Mouse (Mus musculus): Measurements from ENCODE around the gene Il10rb. TPM values are rescaled to one million over a fixed set of nuclear protein-coding genes. Genes with fewer than 3 reads are reported as not detected.
A peak's percentile ranks its signal among the peaks of the same experiment; 100 is the strongest.

The Il10rb gene
- 100 to 1,000 TPM in 1 of 2 experiments, 10 to 100 TPM in 1; 98.2 to 122 TPM for total RNA-seq (2021)
- polyA plus RNA-seq (2012; rRNA removed): 136 and 182 TPM in 2 replicates
- long read RNA-seq, transcript Il10rb-201 (7 exons, 1,850 nt): major isoform, 117 of 141 reads
- long read RNA-seq, partial matches to known transcripts: 2 of 141 reads
- long read RNA-seq, other reads (novel, unspliced or antisense): 21 of 141 reads

DNA sequence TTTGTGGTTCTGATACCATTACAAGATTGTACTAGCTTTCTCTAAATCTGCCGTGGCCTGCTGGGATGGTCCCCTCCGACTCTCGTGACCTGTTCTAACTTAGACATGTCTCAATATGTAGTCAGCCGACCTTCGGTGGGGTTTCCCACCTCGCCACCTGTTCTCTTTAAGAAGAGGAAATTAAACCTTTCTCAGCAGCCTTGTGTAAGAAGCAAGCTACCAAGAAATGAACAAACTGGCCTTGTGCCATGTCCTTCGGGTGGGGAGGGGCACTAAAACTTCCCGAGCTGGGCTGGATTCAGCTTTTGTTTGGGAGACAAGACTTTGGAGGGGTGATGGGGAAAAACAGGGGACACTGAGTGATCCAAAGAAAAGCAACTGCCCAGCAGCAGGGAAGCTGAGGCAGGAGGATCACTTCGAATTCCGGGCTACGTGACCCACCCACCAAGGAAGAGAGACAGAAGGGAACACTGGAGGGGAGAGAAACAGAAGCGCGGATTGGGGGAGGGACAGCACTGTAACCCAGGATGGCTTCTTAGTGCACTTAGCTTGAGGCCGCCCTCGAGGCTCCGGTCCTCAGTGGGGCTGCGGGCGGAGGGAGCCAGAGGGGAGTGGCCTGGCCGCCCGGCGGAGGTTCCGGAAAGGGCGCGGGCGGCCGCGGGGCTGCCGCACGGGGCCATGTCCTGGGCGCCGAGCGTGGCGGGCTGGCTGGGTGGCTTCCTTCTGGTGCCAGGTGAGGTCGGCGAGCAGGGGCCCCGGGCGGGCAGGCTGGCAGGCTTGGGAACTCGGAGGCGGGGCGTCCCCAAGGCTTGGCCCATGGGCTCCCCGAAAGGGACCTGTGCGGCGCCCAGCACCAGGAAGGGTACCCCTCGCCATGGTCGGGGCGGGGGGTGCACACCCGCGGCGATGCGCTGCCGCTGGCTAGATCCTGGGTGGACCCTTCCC, at the start of gene Il10rb:
Il10rb (plus strand) TSS at position 525 of the 945 bp plus-strand sequence.
- 1% methylated on average over 49 of the region's 51 CpGs for WGBS
- TF ChIP-seq EP300 (IDR thresholded peaks at IDR 0.05; ENCODE audit: insufficient read depth, low read depth, low read length): peak; percentile 36; the same call in 1 of the 2 replicates
- TF ChIP-seq POLR2A (IDR thresholded peaks at IDR 0.05; ENCODE audit: insufficient read depth, low read depth, low read length): peak; percentile 68
- 0 out of 2 replicates have a peak, but pooled peaks have one; percentile 1 for TF ChIP-seq CTCF (IDR thresholded peaks at IDR 0.05)
- H3K4me1 ChIP-seq (ENCODE audit: control insufficient read depth, insufficient read depth, low read length): peaks cover 14% of the 10 kb centered on the region
- peak within 1 kb of the TSS; percentile 94 for H3K9ac ChIP-seq (ENCODE audit: low read depth, low read length)
- peak; percentile 89 to 92 for DNase-seq
- no peaks in the 10 kb centered on the region for H3K79me2 ChIP-seq (replicated peaks; ENCODE audit: control insufficient read depth, insufficient read depth, low read length)
- H3K27ac ChIP-seq: peak within 1 kb of the TSS; percentile 99
- intact Hi-C loops (cut with DNase I): loop anchor here (2.0 to 5.0 kb wide), 4 partner anchors 35 to 79 kb away; partner anchors contain the start of gene Ifnar1
- peaks cover 31% of the 10 kb centered on the region for H3K36me3 ChIP-seq (ENCODE audit: control insufficient read depth, insufficient read depth, low read length)
- H3K27me3 ChIP-seq (ENCODE audit: control insufficient read depth, insufficient read depth, low read length): no peaks in the 10 kb centered on the region
- peak within 1 kb of the TSS; percentile 63 for H3K4me3 ChIP-seq

DNA sequence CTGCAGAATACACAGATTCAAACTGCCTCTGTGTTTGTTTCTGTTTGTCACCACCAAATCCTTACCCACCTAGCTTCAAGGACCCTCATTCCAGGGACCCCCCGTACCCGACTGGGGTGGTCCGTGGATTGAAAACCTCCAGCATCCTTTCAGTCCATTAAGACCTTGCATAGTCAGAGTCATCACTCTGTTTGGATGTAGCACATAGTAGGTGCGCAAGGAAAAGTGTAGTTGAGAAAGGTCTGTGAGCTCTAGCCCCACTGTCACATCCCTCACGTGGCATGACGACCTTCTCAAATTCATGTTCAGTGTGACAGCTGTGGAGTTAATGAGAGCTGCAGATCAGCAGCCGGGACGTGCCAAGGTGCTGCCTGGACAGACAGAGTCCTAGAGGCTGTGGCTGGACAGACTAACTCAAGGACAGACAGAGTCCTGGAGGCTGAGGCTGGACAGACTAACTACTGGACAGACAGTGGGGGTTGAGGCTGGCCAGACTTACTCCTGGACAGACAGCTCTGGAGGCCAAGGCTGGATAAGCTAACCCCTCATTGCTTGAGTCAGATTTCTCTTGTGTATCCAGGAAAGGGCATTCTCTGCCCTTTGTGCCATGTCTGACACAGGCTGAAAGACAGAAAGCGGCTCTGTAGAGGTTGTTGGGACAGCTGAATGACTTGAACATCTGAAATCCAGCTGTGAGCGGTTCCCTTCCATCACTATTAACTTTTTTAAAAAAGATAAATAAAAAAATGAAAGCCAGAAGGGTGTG, 49.0 kb upstream of the Il10rb start:
- H3K4me1 ChIP-seq (ENCODE audit: control insufficient read depth, insufficient read depth, low read length): peaks cover under 1% of the 10 kb centered on the region
- WGBS: 72% methylated on average over 10 of the region's 10 CpGs
- H3K9ac ChIP-seq (ENCODE audit: low read depth, low read length): no peak overlapping the region
- TF ChIP-seq POLR2A (IDR thresholded peaks at IDR 0.05; ENCODE audit: insufficient read depth, low read depth, low read length): no peak
- TF ChIP-seq CTCF (IDR thresholded peaks at IDR 0.05): no peak
- TF ChIP-seq EP300 (IDR thresholded peaks at IDR 0.05; ENCODE audit: insufficient read depth, low read depth, low read length): no peak
- H3K36me3 ChIP-seq (ENCODE audit: control insufficient read depth, insufficient read depth, low read length): no peaks in the 10 kb centered on the region
- intact Hi-C loops (cut with DNase I): loop anchor here (5.0 kb wide), 1 partner anchor 155 kb away; no protein-coding TSS in a partner anchor
- DNase-seq: no peak
- H3K27ac ChIP-seq: no peak overlapping the region
- no peaks in the 10 kb centered on the region for H3K79me2 ChIP-seq (replicated peaks; ENCODE audit: control insufficient read depth, insufficient read depth, low read length)
- H3K4me3 ChIP-seq: no peak overlapping the region
- no peaks in the 10 kb centered on the region for H3K27me3 ChIP-seq (ENCODE audit: control insufficient read depth, insufficient read depth, low read length)

DNA sequence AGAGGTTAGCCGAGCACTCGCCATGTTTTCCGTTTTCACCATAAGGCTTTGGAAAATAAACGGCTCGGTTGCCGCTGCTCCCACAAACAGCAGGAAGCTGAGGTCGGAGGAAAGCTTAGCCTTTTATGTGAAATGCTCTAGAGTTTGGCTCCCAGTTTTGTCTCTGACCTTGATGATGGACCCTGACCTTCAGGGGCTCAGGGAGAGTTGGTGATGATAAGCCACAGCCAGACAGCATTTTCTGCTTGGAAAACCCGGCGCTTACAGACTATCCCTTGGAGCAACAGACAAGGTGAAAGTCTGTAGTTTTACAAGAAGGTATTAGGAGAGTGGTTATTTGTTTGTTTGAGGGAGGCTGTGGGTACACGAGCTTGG, 48.5 kb upstream of the Il10rb start:
- no peak for TF ChIP-seq CTCF (IDR thresholded peaks at IDR 0.05)
- no peak for TF ChIP-seq POLR2A (IDR thresholded peaks at IDR 0.05; ENCODE audit: insufficient read depth, low read depth, low read length)
- no peak for TF ChIP-seq EP300 (IDR thresholded peaks at IDR 0.05; ENCODE audit: insufficient read depth, low read depth, low read length)
- peaks cover 4% of the 10 kb centered on the region for H3K4me1 ChIP-seq (ENCODE audit: control insufficient read depth, insufficient read depth, low read length)
- H3K36me3 ChIP-seq (ENCODE audit: control insufficient read depth, insufficient read depth, low read length): no peaks in the 10 kb centered on the region
- H3K27me3 ChIP-seq (ENCODE audit: control insufficient read depth, insufficient read depth, low read length): no peaks in the 10 kb centered on the region
- no peak overlapping the region for H3K4me3 ChIP-seq
- H3K27ac ChIP-seq: no peak overlapping the region
- 39% methylated on average over 10 of the region's 10 CpGs for WGBS
- no peak for DNase-seq
- H3K9ac ChIP-seq (ENCODE audit: low read depth, low read length): no peak overlapping the region
- intact Hi-C loops (cut with DNase I): loop anchor here (5.0 kb wide), 1 partner anchor 155 kb away; no protein-coding TSS in a partner anchor
- no peaks in the 10 kb centered on the region for H3K79me2 ChIP-seq (replicated peaks; ENCODE audit: control insufficient read depth, insufficient read depth, low read length)

DNA sequence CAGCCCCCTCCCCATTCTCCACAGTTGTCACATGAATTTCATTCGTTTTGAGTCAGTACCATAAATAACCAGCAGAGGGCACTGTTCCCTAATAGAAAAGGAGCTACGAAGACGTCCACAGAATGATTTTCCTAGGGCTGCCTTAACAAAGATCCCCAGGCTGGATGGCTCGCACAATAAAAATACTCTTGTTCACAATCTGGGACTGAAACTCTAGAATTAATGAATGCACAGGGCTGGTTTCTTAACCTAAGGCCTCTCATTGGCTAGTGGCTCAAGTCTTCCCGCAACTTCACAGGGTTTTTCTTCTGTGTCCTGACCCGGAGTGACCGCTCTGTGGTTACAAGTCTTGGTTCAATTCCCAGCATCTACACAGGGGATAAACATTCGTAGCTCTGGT, 47.4 kb upstream of the Il10rb start:
- peak overlapping the region; percentile 36; the same call in 1 of the 2 replicates for H3K27ac ChIP-seq
- DNase-seq: peak in 1 of 2 experiments; percentile 45
- no peaks in the 10 kb centered on the region for H3K27me3 ChIP-seq (ENCODE audit: control insufficient read depth, insufficient read depth, low read length)
- no peaks in the 10 kb centered on the region; the same call in 1 of the 2 replicates for H3K36me3 ChIP-seq (ENCODE audit: control insufficient read depth, insufficient read depth, low read length)
- no peak for TF ChIP-seq EP300 (IDR thresholded peaks at IDR 0.05; ENCODE audit: insufficient read depth, low read depth, low read length)
- TF ChIP-seq CTCF (IDR thresholded peaks at IDR 0.05): peak; percentile 81
- intact Hi-C loops (cut with DNase I): loop anchor here (1.0 to 5.0 kb wide), 2 partner anchors 83 to 154 kb away; no protein-coding TSS in a partner anchor
- 30% methylated on average over 8 of the region's 8 CpGs for whole genome bisulfite sequencing
- no peak overlapping the region for H3K4me3 ChIP-seq
- H3K9ac ChIP-seq (ENCODE audit: low read depth, low read length): no peak overlapping the region
- no peaks in the 10 kb centered on the region for H3K79me2 ChIP-seq (replicated peaks; ENCODE audit: control insufficient read depth, insufficient read depth, low read length)
- peaks cover 8% of the 10 kb centered on the region for H3K4me1 ChIP-seq (ENCODE audit: control insufficient read depth, insufficient read depth, low read length)

DNA sequence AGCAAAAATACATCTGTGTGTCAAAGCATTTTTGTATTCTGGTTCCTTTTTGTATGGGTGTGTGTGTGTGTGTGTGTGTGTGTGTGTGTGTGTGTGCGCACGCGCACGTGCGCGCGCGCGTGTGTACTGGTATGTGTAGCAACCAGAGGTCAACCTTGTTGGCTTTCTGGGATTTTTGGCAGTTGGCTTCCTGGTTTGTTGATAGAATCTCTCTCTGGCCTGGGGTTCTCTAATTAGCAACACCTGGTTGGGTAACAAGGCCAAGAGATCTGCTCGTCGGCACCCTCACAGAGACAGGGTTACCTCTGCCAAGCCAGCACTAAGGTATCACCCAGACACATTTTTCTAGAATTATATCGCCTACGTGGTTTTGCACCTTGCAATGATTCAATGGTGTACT, 46.4 kb upstream of the Il10rb start:
- no peaks in the 10 kb centered on the region for H3K27me3 ChIP-seq (ENCODE audit: control insufficient read depth, insufficient read depth, low read length)
- peaks cover 8% of the 10 kb centered on the region for H3K4me1 ChIP-seq (ENCODE audit: control insufficient read depth, insufficient read depth, low read length)
- no peaks in the 10 kb centered on the region for H3K79me2 ChIP-seq (replicated peaks; ENCODE audit: control insufficient read depth, insufficient read depth, low read length)
- H3K27ac ChIP-seq: no peak overlapping the region
- no peaks in the 10 kb centered on the region; the same call in 1 of the 2 replicates for H3K36me3 ChIP-seq (ENCODE audit: control insufficient read depth, insufficient read depth, low read length)
- no peak overlapping the region for H3K4me3 ChIP-seq
- no peak overlapping the region for H3K9ac ChIP-seq (ENCODE audit: low read depth, low read length)
- intact Hi-C loops (cut with DNase I): loop anchor here (5.0 kb wide), 1 partner anchor 153 kb away; no protein-coding TSS in a partner anchor
- WGBS: 81% methylated on average over 13 of the region's 13 CpGs
- no peak for DNase-seq
- TF ChIP-seq CTCF (IDR thresholded peaks at IDR 0.05) (no peak), EP300 (IDR thresholded peaks at IDR 0.05; ENCODE audit: insufficient read depth, low read depth, low read length) (no peak), POLR2A (IDR thresholded peaks at IDR 0.05; ENCODE audit: insufficient read depth, low read depth, low read length) (no peak)
